Mouse (Mus musculus) olfactory bulb, adult 2 months (tissue): ENCODE measurements around the gene Ahcyl2.

Experiments used
- CTCF ChIP-seq: fragments of 200-500 bp; IDR thresholded peaks from 2 replicates; pipeline ENCODE4 v1.5.1; 2012; ENCODE audit warnings: low read depth, mild to moderate bottlenecking, low read length, moderate library complexity; ENCODE audit not compliant: insufficient read depth
- POLR2A ChIP-seq: fragments of 200-500 bp; IDR thresholded peaks from 2 replicates; pipeline ENCODE4 v1.6.1; 2012; ENCODE audit warnings: mild to moderate bottlenecking, low read depth, low read length, moderate library complexity; ENCODE audit not compliant: insufficient read depth

GRCm38 (mm10) chr6:29923501-29923900 is 155.7 kb downstream of the Ahcyl2 start:
- TF ChIP-seq CTCF = no peak
- no peak for TF ChIP-seq POLR2A
